Mouse (Mus musculus) MEL-GATA-1-ER (cell line): ENCODE results near the gene Slc12a8.

Experiments
- DNase-seq: peaks from one replicate; pipeline ENCODE4 v3.0.0-alpha.2; 2012; ENCODE audit warnings: low read depth; ENCODE audit errors: extremely low read depth

Slc12a8 gene

DNA sequence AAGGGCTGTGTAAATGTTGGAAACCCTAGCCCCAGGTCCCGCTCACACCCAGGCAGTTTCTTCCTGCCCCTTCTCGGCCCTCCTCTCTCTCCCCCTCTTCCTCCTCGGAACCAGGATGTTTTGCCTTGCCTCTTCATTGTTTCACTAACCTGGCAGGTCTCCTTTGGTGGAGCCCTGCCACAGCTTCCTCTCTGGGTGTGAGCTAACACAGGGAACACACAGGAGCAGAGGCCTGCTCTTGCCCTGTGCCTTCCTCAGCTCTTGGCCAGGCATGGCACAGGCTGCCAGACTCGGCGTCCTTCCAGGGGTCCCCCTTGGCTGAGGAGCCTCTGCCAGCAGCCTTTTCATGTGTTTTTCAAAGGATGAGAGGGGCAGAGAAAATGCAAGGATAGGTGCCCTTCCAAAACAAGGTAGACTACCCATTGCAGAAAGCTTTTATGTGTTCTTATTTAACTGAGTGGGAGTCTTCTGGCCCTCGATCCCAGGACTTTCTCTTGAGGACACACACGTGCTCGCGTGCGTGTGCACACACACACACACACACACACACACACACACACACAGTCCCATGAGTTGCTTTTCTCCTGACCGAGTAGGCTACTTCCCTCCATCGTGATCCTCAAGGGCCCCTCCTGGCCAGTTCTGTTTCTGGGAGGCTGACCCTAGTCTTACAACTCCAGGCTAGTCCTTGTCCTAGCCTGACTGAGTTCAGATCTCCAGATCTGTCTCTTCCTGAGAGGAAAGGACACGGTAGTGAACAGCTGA is 179.9 kb downstream of the Slc12a8 start:
- DNase-seq = no peak

- DNase-seq = no peak
Measured at GRCm38 (mm10) chr16:33697576-33698276, 180.6 kb downstream of the Slc12a8 start.

GRCm38 (mm10) chr16:33698277-33698790 is 181.2 kb downstream of the Slc12a8 start:
- DNase-seq = no peak

- DNase-seq = no peak
Measured at GRCm38 (mm10) chr16:33700584-33700983, 183.5 kb downstream of the Slc12a8 start.

DNA sequence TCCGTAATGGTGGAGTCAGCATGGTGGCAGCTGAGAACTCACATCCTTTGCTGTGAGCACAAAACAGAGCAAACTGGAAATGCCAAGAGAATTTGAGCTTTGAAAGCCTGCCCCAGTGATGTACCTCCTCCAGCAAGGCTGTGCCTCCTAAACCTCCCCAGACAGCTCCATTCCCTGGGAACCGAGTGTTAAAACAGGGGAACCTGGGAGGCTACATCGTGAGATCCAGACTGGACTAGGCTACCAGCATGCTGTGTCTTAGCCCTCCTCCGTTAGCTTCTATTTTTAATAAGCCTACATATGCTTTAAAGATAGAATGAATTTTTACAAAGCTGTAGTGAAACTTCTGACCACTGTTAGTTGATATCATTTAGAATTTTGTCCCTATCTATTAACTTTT is 184.7 kb downstream of the Slc12a8 start:
- no peak for DNase-seq

DNA sequence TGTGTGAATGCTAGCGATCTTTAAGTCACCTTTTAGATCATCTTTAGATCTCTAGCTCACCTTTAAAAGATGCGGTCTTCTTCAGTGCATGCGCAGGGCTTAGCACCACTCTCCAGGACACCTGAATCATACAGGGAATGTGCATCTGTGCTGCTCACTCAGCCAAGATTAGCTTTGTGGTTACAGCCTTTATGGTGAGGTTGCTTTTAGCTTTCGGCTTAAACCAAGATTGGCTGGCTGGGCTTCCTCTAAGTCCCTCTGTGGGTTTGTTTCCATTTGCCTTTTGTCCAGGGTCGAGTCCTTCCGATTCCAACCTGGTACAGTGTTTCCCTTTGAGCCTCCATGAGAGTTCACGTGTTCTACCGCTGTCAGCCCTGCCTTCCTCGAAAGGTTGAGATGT is 187.2 kb downstream of the Slc12a8 start:
- no peak for DNase-seq

GRCm38 (mm10) chr16:33705258-33705657 is 188.1 kb downstream of the Slc12a8 start:
- DNase-seq = no peak

DNA sequence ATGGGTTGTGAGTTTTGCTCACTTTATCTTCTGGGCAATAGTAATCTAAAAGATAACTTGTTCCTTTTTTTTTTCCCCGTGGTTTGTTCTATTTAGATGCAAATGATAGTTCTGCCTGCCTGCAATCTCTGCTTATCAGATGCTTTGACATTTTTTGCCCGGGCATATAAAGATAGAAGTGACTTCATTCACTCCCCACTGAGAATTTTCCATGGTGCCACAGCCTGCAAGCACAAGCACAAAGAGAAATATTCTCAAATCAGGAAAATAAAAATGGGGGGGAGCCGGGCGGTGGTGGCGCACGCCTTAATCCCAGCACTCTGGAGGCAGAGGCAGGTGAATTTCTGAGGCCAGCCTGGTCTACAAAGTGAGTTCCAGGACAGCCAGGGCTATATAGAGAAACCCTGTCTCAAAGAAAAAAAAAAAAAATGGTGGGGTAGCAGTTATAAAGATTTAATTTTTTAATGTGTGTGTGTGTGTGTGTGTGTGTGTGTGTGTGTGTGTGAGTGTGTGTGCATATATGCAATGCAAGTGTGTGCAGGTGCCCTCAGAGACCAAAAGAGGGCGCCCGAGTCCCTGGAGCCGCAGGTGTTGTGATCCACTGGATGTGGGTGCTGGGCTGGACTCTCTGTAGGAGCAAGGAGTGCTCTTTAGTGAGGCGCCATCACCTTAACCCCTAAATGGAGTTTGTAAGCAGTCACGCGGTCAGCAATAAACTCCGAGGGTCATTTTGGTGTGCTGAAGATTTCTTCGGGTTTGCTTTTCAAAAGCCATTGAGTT is 189.2 kb downstream of the Slc12a8 start:
- no peak for DNase-seq

DNA sequence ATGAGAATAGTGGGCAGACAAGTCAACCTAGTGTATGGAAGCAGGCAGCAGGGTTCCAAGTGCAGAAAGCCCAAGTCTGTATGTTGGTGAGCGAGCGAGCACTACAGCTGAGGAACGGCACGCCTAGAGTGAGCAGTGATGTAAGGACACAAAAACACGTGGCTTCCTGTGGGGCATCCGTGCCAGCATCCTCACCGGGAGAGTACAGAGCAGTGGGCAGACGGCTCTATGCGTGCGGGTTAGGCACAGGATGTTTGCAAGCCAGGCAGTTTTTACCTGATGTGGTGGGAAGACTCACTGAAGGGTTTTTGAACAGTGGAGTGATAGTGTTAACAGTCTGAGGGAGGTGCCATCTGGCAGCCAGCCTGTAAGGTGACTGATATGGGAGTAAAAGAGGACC is 190.9 kb downstream of the Slc12a8 start:
- DNase-seq = no peak

GRCm38 (mm10) chr16:33708585-33709397 is 191.7 kb downstream of the Slc12a8 start:
- no peak for DNase-seq
